Mouse (Mus musculus) CH12.LX (cell line): Measurements from ENCODE around the gene Lad1. TPM values are rescaled to one million over a fixed set of nuclear protein-coding genes. Genes with fewer than 3 reads are reported as not detected.

ENCODE experiments used
- DNase-seq: peaks from one replicate; pipeline ENCODE4 v3.0.0-alpha.2; 2013; ENCODE audit errors: extremely low read depth
- H3K27ac ChIP-seq: 2 replicates; pipeline ENCODE4 v1.5.1; 2012; ENCODE audit warnings: low read depth, mild to moderate bottlenecking, control low read depth, moderate library complexity; ENCODE audit not compliant: insufficient read depth
- H3K27me3 ChIP-seq: replicated peaks from 2 replicates; pipeline ENCODE3; 2012; ENCODE audit warnings: inconsistent platforms
- H3K36me3 ChIP-seq, 2 experiments: replicated peaks in 1 of 2; 2 replicates each; pipeline versions ENCODE3 to v1.6.1; 2012; ENCODE audit warnings: inconsistent platforms in 1 of 2, low read length in 1 of 2, mild to moderate bottlenecking in 1 of 2, mixed read lengths in 1 of 2, moderate library complexity in 1 of 2; ENCODE audit not compliant: control insufficient read depth in 1 of 2, insufficient read depth in 1 of 2
- H3K4me1 ChIP-seq, 2 experiments: 2 replicates each; pipeline ENCODE4 v1.6.1; 2012; ENCODE audit warnings: inconsistent platforms in 1 of 2, moderate library complexity in 1 of 2; ENCODE audit not compliant: insufficient read depth in 2 of 2, control insufficient read depth in 1 of 2
- H3K4me2 ChIP-seq: 2 replicates; pipeline ENCODE4 v1.6.1; 2012; ENCODE audit warnings: low read depth, mild to moderate bottlenecking, control low read depth; ENCODE audit not compliant: poor library complexity, insufficient read depth, severe bottlenecking
- H3K4me3 ChIP-seq, 3 experiments: fragments of 150-350 bp in 1 of 3; sonication (generic) in 1 of 3; replicated peaks in 1 of 3; 2 replicates each; pipeline versions ENCODE3 to v1.5.1; 2011 to 2012; ENCODE audit warnings: low read depth in 2 of 3, low read length in 2 of 3, mild to moderate bottlenecking in 2 of 3, moderate library complexity in 2 of 3, control low read depth in 1 of 3, improper control_type of control experiment in 1 of 3, inconsistent platforms in 1 of 3, mixed read lengths in 1 of 3; ENCODE audit not compliant: poor library complexity in 1 of 3
- H3K79me2 ChIP-seq: replicated peaks from 2 replicates; pipeline ENCODE4 v1.6.1; 2012; ENCODE audit warnings: mild to moderate bottlenecking, moderate library complexity; ENCODE audit not compliant: control insufficient read depth, poor library complexity, insufficient read depth, severe bottlenecking; ENCODE audit errors: extremely low read depth
- H3K9ac ChIP-seq: 2 replicates; pipeline ENCODE4 v1.6.1; 2012; ENCODE audit warnings: low read depth, mild to moderate bottlenecking, control low read depth, moderate library complexity; ENCODE audit not compliant: insufficient read depth
- H3K9me3 ChIP-seq: replicated peaks from 2 replicates; pipeline ENCODE3; 2012; ENCODE audit warnings: low read length, inconsistent platforms, mixed read lengths
- CHD1 ChIP-seq: IDR thresholded peaks from 2 replicates; pipeline ENCODE4 v1.6.1; 2012; ENCODE audit warnings: low read depth, low read length, improper control_type of control experiment, inconsistent platforms
- CTCF ChIP-seq, 2 experiments: IDR thresholded peaks in 1 of 2; conservative IDR thresholded peaks in 1 of 2; 2 replicates each; pipeline ENCODE4 v1.5.1; 2011 to 2012; ENCODE audit warnings: low read depth in 2 of 2, low read length in 2 of 2, improper control_type of control experiment in 1 of 2, inconsistent platforms in 1 of 2, mild to moderate bottlenecking in 1 of 2, moderate library complexity in 1 of 2
- E2F4 ChIP-seq: IDR thresholded peaks from 2 replicates; pipeline ENCODE4 v1.6.1; 2011; ENCODE audit warnings: low read depth, low read length, improper control_type of control experiment; ENCODE audit not compliant: insufficient replicate concordance
- ELF1 ChIP-seq: IDR thresholded peaks from 2 replicates; pipeline ENCODE4 v1.6.1; 2014; ENCODE audit warnings: low read depth, mild to moderate bottlenecking, inconsistent platforms, low read length, improper control_type of control experiment
- EP300 ChIP-seq: IDR thresholded peaks from 2 replicates; pipeline ENCODE4 v1.6.1; 2011; ENCODE audit warnings: low read length, improper control_type of control experiment
- ETS1 ChIP-seq: conservative IDR thresholded peaks from 2 replicates; pipeline ENCODE4 v1.6.1; 2012; ENCODE audit warnings: low read depth, mild to moderate bottlenecking, inconsistent platforms, low read length, improper control_type of control experiment, moderate library complexity
- GABPA ChIP-seq: IDR thresholded peaks from 2 replicates; pipeline ENCODE4 v1.6.1; 2012; ENCODE audit warnings: low read depth, low read length, improper control_type of control experiment, inconsistent platforms; ENCODE audit not compliant: insufficient replicate concordance
- HCFC1 ChIP-seq: IDR thresholded peaks from 2 replicates; pipeline ENCODE4 v1.6.1; 2012; ENCODE audit warnings: low read depth, mild to moderate bottlenecking, inconsistent platforms, low read length, improper control_type of control experiment
- KAT2A ChIP-seq: IDR thresholded peaks from 2 replicates; pipeline ENCODE4 v1.6.1; 2012; ENCODE audit warnings: low read length, improper control_type of control experiment, inconsistent platforms; ENCODE audit not compliant: insufficient replicate concordance
- MAFK ChIP-seq: IDR thresholded peaks from 2 replicates; pipeline ENCODE4 v1.6.1; 2011; ENCODE audit warnings: low read length, improper control_type of control experiment; ENCODE audit not compliant: insufficient replicate concordance
- MAX ChIP-seq: IDR thresholded peaks from 2 replicates; pipeline ENCODE4 v1.6.1; 2011; ENCODE audit warnings: low read length, improper control_type of control experiment
- MEF2A ChIP-seq: IDR thresholded peaks from 2 replicates; pipeline ENCODE4 v1.6.1; 2014; ENCODE audit warnings: low read depth, mild to moderate bottlenecking, inconsistent platforms, low read length, improper control_type of control experiment, borderline replicate concordance
- MYC ChIP-seq: IDR thresholded peaks from 2 replicates; pipeline ENCODE4 v1.6.1; 2011; ENCODE audit warnings: low read depth, mild to moderate bottlenecking, improper control_type of control experiment, low read length
- NRF1 ChIP-seq: IDR thresholded peaks from 2 replicates; pipeline ENCODE4 v1.6.1; 2014; ENCODE audit warnings: low read depth, mild to moderate bottlenecking, inconsistent platforms, low read length, improper control_type of control experiment, moderate library complexity
- PAX5 ChIP-seq: IDR thresholded peaks from 2 replicates; pipeline ENCODE4 v1.6.1; 2012; ENCODE audit warnings: low read length, inconsistent platforms, mixed read lengths
- POLR2A ChIP-seq: IDR thresholded peaks from 2 replicates; pipeline ENCODE4 v1.6.1; 2011; ENCODE audit warnings: low read depth, mild to moderate bottlenecking, improper control_type of control experiment, low read length
- RAD21 ChIP-seq: IDR thresholded peaks from 2 replicates; pipeline ENCODE4 v1.6.1; 2011; ENCODE audit warnings: low read depth, mild to moderate bottlenecking, low read length, improper control_type of control experiment, moderate library complexity
- RCOR1 ChIP-seq: conservative IDR thresholded peaks from 2 replicates; pipeline ENCODE4 v1.6.1; 2012; ENCODE audit warnings: low read depth, mild to moderate bottlenecking, inconsistent platforms, low read length, improper control_type of control experiment
- SIN3A ChIP-seq: IDR thresholded peaks from 2 replicates; pipeline ENCODE4 v1.6.1; 2012; ENCODE audit warnings: low read length, improper control_type of control experiment, inconsistent platforms
- SMC3 ChIP-seq: IDR thresholded peaks from 2 replicates; pipeline ENCODE4 v1.6.1; 2011; ENCODE audit warnings: low read depth, low read length, improper control_type of control experiment
- TBP ChIP-seq: conservative IDR thresholded peaks from 2 replicates; pipeline ENCODE4 v1.6.1; 2011; ENCODE audit warnings: low read depth, low read length, improper control_type of control experiment
- TCF12 ChIP-seq: IDR thresholded peaks from 2 replicates; pipeline ENCODE4 v1.6.1; 2014; ENCODE audit warnings: low read depth, mild to moderate bottlenecking, inconsistent platforms, low read length, improper control_type of control experiment
- dilution Hi-C: fragments of 300-500 bp; cut with MboI; formaldehyde crosslinking; loops from 2 replicates; pipeline ENCODE4 v1.14.3; 2020; ENCODE audit warnings: low sequenced_read_pairs; ENCODE audit not compliant: extremely low pct_unique_long_range_greater_than_20kb, extremely low pct_ligation_motif_present
- in situ Hi-C: fragments of 300-500 bp; cut with MboI; formaldehyde crosslinking; loops from 3 replicates; pipeline ENCODE4 v1.14.3; 2019; ENCODE audit warnings: low sequenced_read_pairs, low pct_ligation_motif_present, low pct_unique_long_range_greater_than_20kb, mixed read lengths
- polyA plus RNA-seq: library from polyadenylated mRNA; unstranded; fragments of >175 nt; gene quantifications from 2 replicates; pipeline ENCODE4 v1.2.1, GENCODE M21; 2012; ENCODE audit warnings: low read depth; ENCODE audit not compliant: insufficient read length
- total RNA-seq, 2 experiments: library from RNA; depleted of rRNA; stranded (reverse); fragments of 300-350 nt in 1 of 2; fragments of >200 nt in 1 of 2; gene quantifications; 2 replicates each; pipeline ENCODE4 v1.2.3; 2012 to 2014

The Lad1 gene
- total RNA-seq (2012; rRNA removed): 0.13 TPM in 1 of 2 replicates, not detected in the other
- total RNA-seq (2014; rRNA removed): 0.24 TPM in 1 of 2 replicates, not detected in the other
- 0.17 and 0.25 TPM in 2 replicates for polyA plus RNA-seq

GRCm38 (mm10) chr1:135818481-135819086 is at the start of gene Lad1:
TSS of gene Lad1 (plus strand) at chr1:135818598.
- Histone ChIP-seq H3K79me2 (no peaks in the 10 kb centered on the region), H3K36me3 (no peaks in the 10 kb centered on the region), H3K27ac (no peak within 1 kb of the TSS), H3K9me3 (peaks cover 9% of the 10 kb centered on the region), H3K9ac (no peak within 1 kb of the TSS), H3K4me1 (peaks cover 12 to 28% of the 10 kb centered on the region in 2 experiments), H3K4me3 (no peak within 1 kb of the TSS), H3K27me3 (peaks cover 25% of the 10 kb centered on the region), H3K4me2 (no peak within 1 kb of the TSS)
- in situ Hi-C loops (no loop called here), dilution Hi-C loops (no loop called here)
- no peak for DNase-seq
- no peak for TF ChIP-seq E2F4
- TF ChIP-seq RCOR1: no peak
- no peak for TF ChIP-seq MYC
- TF ChIP-seq RAD21: no peak
- no peak for TF ChIP-seq CHD1
- no peak for TF ChIP-seq SIN3A
- TF ChIP-seq EP300: no peak
- no peak for TF ChIP-seq SMC3
- no peak for TF ChIP-seq GABPA
- no peak for TF ChIP-seq HCFC1

- peaks cover 35% of the 10 kb centered on the region for H3K79me2 ChIP-seq
- no peak overlapping the region for H3K4me3 ChIP-seq
- H3K4me2 ChIP-seq: no peak overlapping the region
- in situ Hi-C loops: no loop called here
- no peaks in the 10 kb centered on the region for H3K9me3 ChIP-seq
- H3K4me1 ChIP-seq: peaks cover 11 to 31% of the 10 kb centered on the region in 2 experiments
- no peak for DNase-seq
- no peak overlapping the region for H3K9ac ChIP-seq
- H3K27me3 ChIP-seq: no peaks in the 10 kb centered on the region
- H3K36me3 ChIP-seq: peaks cover 34 to 50% of the 10 kb centered on the region in 2 experiments
- no peak for TF ChIP-seq MEF2A
- no peak for TF ChIP-seq MAFK
- TF ChIP-seq SMC3: no peak
- no peak for TF ChIP-seq ETS1
- TF ChIP-seq POLR2A: no peak
- no peak for TF ChIP-seq KAT2A
- no peak for TF ChIP-seq PAX5
- no peak for TF ChIP-seq MYC
- no peak for TF ChIP-seq ELF1
- TF ChIP-seq TBP: no peak
- TF ChIP-seq TCF12: no peak
- no peak for TF ChIP-seq CTCF (conservative IDR thresholded peaks at IDR 0.05 in 1 of 2, IDR thresholded peaks at IDR 0.05 in 1 of 2; ENCODE audit: low read depth in 2 of 2, low read length in 2 of 2)
- TF ChIP-seq MAX: no peak
- TF ChIP-seq HCFC1: no peak
- TF ChIP-seq EP300: no peak
- TF ChIP-seq CHD1: no peak
- no peak for TF ChIP-seq NRF1
- TF ChIP-seq E2F4: no peak
- TF ChIP-seq, all 38 proteins: peak for 0
- H3K27ac ChIP-seq: no peak overlapping the region
- dilution Hi-C loops: no loop called here
Observed at GRCm38 (mm10) chr1:135770237-135770636, 48.2 kb upstream of the Lad1 start.
